Mouse (Mus musculus) large intestine, adult 2 months (tissue): ENCODE results near the gene Gm9046. TPM values are rescaled to one million over a fixed set of nuclear protein-coding genes. Genes with fewer than 3 reads are reported as not detected.
A peak's percentile ranks its signal among the peaks of the same experiment; 100 is the strongest.
"Not testable (repeated sequence)": the region's sequence is repeated elsewhere in the genome, so short reads cannot be mapped to it uniquely, and the experiment has no call there.

Source experiments
- DNase-seq: peaks from one replicate; pipeline ENCODE4 v3.0.0-alpha.2; 2012; ENCODE audit warnings: low read depth, low spot score
- WGBS: fragments of 180-500 bp; shearing (Covaris S2); methylation state at CpG from one replicate; pipeline ENCODE4 v1.1.7; 2018; 5-methylcytosine and 5-hydroxymethylcytosine counted together
- polyA plus RNA-seq: library from polyadenylated mRNA; depleted of rRNA; stranded (reverse); fragments of >200 nt; gene quantifications from 2 replicates; pipeline ENCODE4 v1.2.3, GENCODE M21; 2012; rRNA removed

Gene Gm9046
- polyA plus RNA-seq, result not detected in 2 replicates

DNA sequence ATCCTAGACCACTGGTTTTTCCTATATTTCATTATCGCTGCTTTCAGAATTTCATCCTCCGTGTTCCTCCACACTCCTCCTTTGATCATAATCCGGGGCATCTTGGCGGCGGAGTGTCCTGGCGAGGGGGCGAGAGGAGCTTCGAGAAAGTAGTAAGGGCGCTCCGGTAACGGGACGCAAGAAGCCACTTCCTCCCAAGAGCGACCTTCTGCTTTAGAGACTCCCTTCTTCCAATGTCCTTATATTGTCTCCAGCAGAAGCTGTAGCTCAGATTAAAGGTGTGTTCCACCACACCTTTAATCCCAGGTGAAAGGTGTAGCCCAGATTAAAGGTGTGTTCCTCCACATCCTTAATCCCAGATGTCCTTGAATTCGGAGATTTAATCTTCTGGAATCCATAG lies at the start of gene Gm9046:
Gene Gm9046 (minus strand): TSS at position 101 of the 400 bp plus-strand sequence.
- no CpG with 5 or more reads among the region's 14 CpGs for WGBS
- DNase-seq, result not testable (repeated sequence)

DNA sequence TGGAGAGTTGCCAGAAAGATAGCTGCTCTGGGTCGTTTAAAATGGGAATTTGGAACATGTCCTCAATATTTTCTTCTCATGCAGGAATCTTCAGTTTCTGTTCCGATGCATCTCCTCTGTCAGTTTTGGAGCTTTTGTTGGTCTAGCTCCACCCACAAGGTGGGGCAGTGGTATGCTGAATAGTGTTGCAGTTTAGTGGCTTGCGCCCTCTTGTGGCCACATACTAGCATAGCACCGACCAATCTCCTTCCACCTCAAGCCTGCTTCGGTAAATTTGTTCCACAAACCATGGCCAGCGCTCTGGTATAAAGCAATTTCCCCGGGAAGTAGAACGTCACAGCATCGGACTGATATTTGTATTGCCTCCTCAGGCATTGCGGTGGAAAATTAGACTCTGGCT lies 27.4 kb upstream of the Gm9046 start:
- peak; percentile 42 for DNase-seq
- WGBS, result 1% methylated on average over 10 of the region's 10 CpGs

DNA sequence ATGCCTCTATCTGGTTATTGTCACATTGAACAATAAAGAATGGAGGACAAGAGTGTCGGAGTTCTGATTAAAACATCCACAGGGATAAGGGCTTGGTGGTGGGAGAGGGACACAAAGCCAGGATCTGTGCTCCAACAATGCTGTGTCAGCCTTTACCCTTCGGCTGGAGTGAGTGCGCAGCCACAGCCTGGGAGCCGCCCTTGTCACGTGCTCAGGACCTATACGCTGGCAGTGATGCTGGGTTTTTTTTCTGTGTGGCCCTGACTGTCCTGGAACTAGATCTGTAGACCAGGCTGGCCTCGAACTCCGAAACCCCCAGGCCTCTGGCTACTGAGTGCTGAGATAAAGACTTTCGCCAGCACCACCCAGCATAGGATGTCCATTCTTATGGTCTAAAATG lies 26.5 kb upstream of the Gm9046 start:
- WGBS, result 60% methylated on average over 9 of the region's 9 CpGs
- DNase-seq, result no peak

DNA sequence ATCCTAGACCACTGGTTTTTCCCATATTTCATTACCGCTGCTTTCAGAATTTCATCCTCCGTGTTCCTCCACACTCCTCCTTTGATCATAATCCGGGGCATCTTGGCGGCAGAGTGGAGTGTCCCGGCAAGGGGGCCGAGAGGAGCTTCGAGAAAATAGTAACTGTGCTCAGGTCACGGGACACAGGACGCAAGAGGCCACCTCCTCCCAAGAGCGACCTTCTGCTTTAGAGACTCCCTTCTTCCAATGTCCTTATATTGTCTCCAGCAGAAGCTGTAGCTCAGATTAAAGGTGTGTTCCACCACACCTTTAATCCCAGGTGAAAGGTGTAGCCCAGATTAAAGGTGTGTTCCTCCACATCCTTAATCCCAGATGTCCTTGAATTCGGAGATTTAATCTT lies 10.9 kb upstream of the Gm9046 start, which contains the start of gene Gm9049:
Gene Gm9049 (minus strand): TSS at position 101 of the 400 bp plus-strand sequence.
- DNase-seq, result not testable (repeated sequence)
- no CpG with 5 or more reads among the region's 11 CpGs for WGBS

DNA sequence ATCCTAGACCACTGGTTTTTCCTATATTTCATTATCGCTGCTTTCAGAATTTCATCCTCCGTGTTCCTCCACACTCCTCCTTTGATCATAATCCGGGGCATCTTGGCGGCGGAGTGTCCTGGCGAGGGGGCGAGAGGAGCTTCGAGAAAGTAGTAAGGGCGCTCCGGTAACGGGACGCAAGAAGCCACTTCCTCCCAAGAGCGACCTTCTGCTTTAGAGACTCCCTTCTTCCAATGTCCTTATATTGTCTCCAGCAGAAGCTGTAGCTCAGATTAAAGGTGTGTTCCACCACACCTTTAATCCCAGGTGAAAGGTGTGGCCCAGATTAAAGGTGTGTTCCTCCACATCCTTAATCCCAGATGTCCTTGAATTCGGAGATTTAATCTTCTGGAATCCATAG lies 5.5 kb upstream of the Gm9046 start, which contains the start of gene Gm9048:
Gene Gm9048 (minus strand): TSS at position 101 of the 400 bp plus-strand sequence.
- not testable (repeated sequence) for DNase-seq
- 86% methylated on average over 1 of the region's 14 CpGs for WGBS

- not testable (repeated sequence) for DNase-seq
- no CpG with 5 or more reads among the region's 14 CpGs for WGBS
Observed at GRCm38 (mm10) chr10:118337731-118338130, 5.3 kb downstream of the Gm9046 start, which contains the start of gene Gm9045. Gene Gm9045, minus strand, starts transcription at chr10:118337831.

GRCm38 (mm10) chr10:118332308-118332707 lies 10.7 kb downstream of the Gm9046 start, which contains the start of gene Gm9044:
Gene Gm9044, minus strand, starts transcription at chr10:118332408.
- DNase-seq, result not testable (repeated sequence)
- no CpG with 5 or more reads among the region's 14 CpGs for WGBS

- DNase-seq, result not testable (repeated sequence)
- no CpG with 5 or more reads among the region's 11 CpGs for WGBS
Observed at GRCm38 (mm10) chr10:118326869-118327268, 16.2 kb downstream of the Gm9046 start, which contains the start of gene Gm9040. Gene Gm9040, minus strand, starts transcription at chr10:118326969.

DNA sequence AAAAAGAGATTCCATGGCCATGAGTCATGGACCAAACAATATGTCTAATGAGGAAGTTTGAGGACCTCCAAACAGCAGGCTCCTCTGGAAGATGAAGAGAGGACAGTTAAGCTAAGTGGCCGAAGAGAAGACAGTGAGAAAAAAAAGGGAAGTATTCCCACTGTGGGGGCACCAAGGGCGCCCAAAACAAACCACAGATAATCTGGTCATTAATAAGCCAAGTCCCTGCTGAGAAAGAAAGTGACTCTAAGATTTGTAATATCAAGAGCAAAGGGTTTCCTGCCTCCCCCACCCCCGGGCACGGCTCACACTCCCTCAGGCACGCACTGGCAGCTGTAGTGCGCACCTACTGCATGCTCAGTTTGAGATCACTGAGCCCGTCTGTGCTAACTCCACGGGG lies 24.0 kb downstream of the Gm9046 start:
- 77% methylated on average over 8 of the region's 8 CpGs for WGBS

DNA sequence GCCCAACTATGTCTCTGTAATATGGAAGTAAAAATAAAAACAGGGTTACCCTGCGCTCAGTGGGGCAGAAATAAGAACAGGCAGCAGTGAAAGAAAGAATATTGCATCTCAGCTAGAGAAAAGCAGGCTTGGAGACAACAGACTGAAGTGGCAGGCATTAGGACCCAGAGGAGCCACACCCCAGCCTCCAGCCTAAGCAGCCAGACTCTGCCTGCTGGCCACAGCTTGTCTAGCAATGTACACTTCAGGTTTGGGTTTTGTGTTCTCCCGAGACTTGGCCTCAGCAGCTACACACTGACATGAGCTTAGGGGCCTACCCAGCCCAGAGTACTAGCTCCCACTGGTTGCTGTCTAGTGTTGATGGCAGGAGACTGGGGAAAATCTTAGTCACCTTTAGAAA lies 40.9 kb downstream of the Gm9046 start:
- 37% methylated on average over 2 of the region's 2 CpGs for WGBS
- not testable (repeated sequence) for DNase-seq

More for the DNA sequence above, 24.0 kb downstream of the Gm9046 start:
- no peak for DNase-seq

GRCm38 (mm10) chr10:118294938-118295337 lies 48.1 kb downstream of the Gm9046 start, which contains the start of gene Iltifb:
Gene Iltifb, minus strand, starts transcription at chr10:118295038.
- DNase-seq, result no peak

More at GRCm38 (mm10) chr10:118294938-118295337, 48.1 kb downstream of the Gm9046 start, which contains the start of gene Iltifb:
- WGBS, result 97% methylated on average over 6 of the region's 6 CpGs

Other genes starting within 250 kb of the Gm9046 start
- gene Mdm1, start 201.4 kb downstream of the Gm9046 start, polyA plus RNA-seq, result 1.7 and 2.3 TPM in 2 replicates
- 0.10 and 1.0 TPM in 2 replicates for gene Il22, start 138.3 kb downstream of the Gm9046 start, polyA plus RNA-seq
- not detected in 2 replicates for gene Gm32717, start 102.5 kb downstream of the Gm9046 start, polyA plus RNA-seq
- not detected in 2 replicates for gene Gm32802, start 84.6 kb downstream of the Gm9046 start, polyA plus RNA-seq
- not detected in 2 replicates for gene Iltifb, start 48.2 kb downstream of the Gm9046 start, polyA plus RNA-seq
- gene Gm9040, start 16.3 kb downstream of the Gm9046 start, polyA plus RNA-seq, result not detected in 2 replicates
- not detected in 2 replicates for gene Gm9044, start 10.8 kb downstream of the Gm9046 start, polyA plus RNA-seq
- 0.05 TPM in 1 of 2 replicates, not detected in the other for gene Gm9045, start 5.4 kb downstream of the Gm9046 start, polyA plus RNA-seq
- gene Gm9048, start 5.4 kb upstream of the Gm9046 start, polyA plus RNA-seq, result not detected in 2 replicates
- gene Gm9049, start 10.8 kb upstream of the Gm9046 start, polyA plus RNA-seq, result 0.05 TPM in 1 of 2 replicates, not detected in the other
- gene Ifng, start 97.8 kb upstream of the Gm9046 start, polyA plus RNA-seq, result 0.18 and 0.87 TPM in 2 replicates